Mouse (Mus musculus) embryonic facial prominence, embryonic 13.5 days (tissue): ENCODE data around the gene Gm1673. TPM values are rescaled to one million over a fixed set of nuclear protein-coding genes. Genes with fewer than 3 reads are reported as not detected.

Experiments used
- ATAC-seq: fragments of 200-750 bp; cut with Nextera tagmentation; 2 replicates; pipeline ENCODE4 v1.8.0; 2017; ENCODE audit warnings: low read depth; ENCODE audit not compliant: insufficient number of reproducible peaks, insufficient read depth, low FRiP score, low TSS enrichment
- H3K27ac ChIP-seq: fragments of 300-500 bp; sonication (generic); 2 replicates; pipeline ENCODE4 v1.5.1; 2015; ENCODE audit warnings: moderate library complexity, mild to moderate bottlenecking, inconsistent platforms
- H3K27me3 ChIP-seq: fragments of 300-500 bp; sonication (generic); 2 replicates; pipeline ENCODE4 v1.6.1; 2015; ENCODE audit warnings: mild to moderate bottlenecking, inconsistent platforms
- H3K36me3 ChIP-seq: fragments of 300-500 bp; sonication (generic); 2 replicates; pipeline ENCODE4 v1.6.1; 2015; ENCODE audit warnings: mild to moderate bottlenecking, inconsistent platforms
- H3K4me1 ChIP-seq: fragments of 300-500 bp; sonication (generic); 2 replicates; pipeline ENCODE4 v1.6.1; 2015; ENCODE audit warnings: inconsistent platforms
- H3K4me2 ChIP-seq: fragments of 300-500 bp; sonication (generic); 2 replicates; pipeline ENCODE4 v1.6.1; 2015; ENCODE audit warnings: moderate library complexity, mild to moderate bottlenecking, inconsistent platforms
- H3K4me3 ChIP-seq: fragments of 300-500 bp; sonication (generic); 2 replicates; pipeline ENCODE4 v1.5.1; 2015; ENCODE audit warnings: mild to moderate bottlenecking, inconsistent platforms
- H3K9ac ChIP-seq: fragments of 300-500 bp; sonication (generic); 2 replicates; pipeline ENCODE4 v1.6.1; 2015; ENCODE audit warnings: mild to moderate bottlenecking, inconsistent platforms
- H3K9me3 ChIP-seq: fragments of 300-500 bp; sonication (generic); 2 replicates; pipeline ENCODE4 v1.6.1; 2016; ENCODE audit warnings: inconsistent platforms
- WGBS: fragments of 180-500 bp; shearing (Covaris S2); methylation state at CpG from one replicate; pipeline ENCODE4 v1.1.7; 2015; ENCODE audit warnings: mixed read lengths; 5-methylcytosine and 5-hydroxymethylcytosine counted together
- polyA plus RNA-seq: library from polyadenylated mRNA; unstranded; fragments of >200 nt; fragmentation: Nextera tagmentation; extraction: Ambion mirVana; gene quantifications from 2 replicates; pipeline ENCODE4 v1.2.1, GENCODE M21; 2015

Gene Gm1673
- polyA plus RNA-seq, 1 experiment from 2014 or later, result 174 TPM

GRCm38 (mm10) chr5:34032520-34032919 is 49.3 kb downstream of the Gm1673 start:
- H3K4me3 ChIP-seq, result no peak overlapping the region
- no peak overlapping the region for H3K4me2 ChIP-seq
- no peaks in the 10 kb centered on the region for H3K9me3 ChIP-seq
- 71% methylated on average over 3 of the region's 3 CpGs for WGBS
- no peak overlapping the region for H3K9ac ChIP-seq
- H3K27ac ChIP-seq, result no peak overlapping the region
- no peak for ATAC-seq
- H3K36me3 ChIP-seq, result no peaks in the 10 kb centered on the region
- H3K4me1 ChIP-seq, result no peaks in the 10 kb centered on the region
- no peaks in the 10 kb centered on the region for H3K27me3 ChIP-seq

Other genes with a start within 250 kb of the Gm1673 start
- gene Letm1, start 200.6 kb upstream of the Gm1673 start, polyA plus RNA-seq, result 47.6 and 56.6 TPM in 2 replicates
- 45.8 and 47.6 TPM in 2 replicates for gene Nsd2, start 162.7 kb upstream of the Gm1673 start, polyA plus RNA-seq
- gene Nelfa, start 47.0 kb upstream of the Gm1673 start, polyA plus RNA-seq, result 61.9 and 67.7 TPM in 2 replicates
- gene Nat8l, start 12.6 kb downstream of the Gm1673 start, polyA plus RNA-seq, result 0.28 and 0.30 TPM in 2 replicates
- 0.60 and 1.2 TPM in 2 replicates for gene Poln, start 186.0 kb downstream of the Gm1673 start, polyA plus RNA-seq
- 40.8 and 41.9 TPM in 2 replicates for gene Haus3, start 186.1 kb downstream of the Gm1673 start, polyA plus RNA-seq
- gene Mxd4, start 204.3 kb downstream of the Gm1673 start, polyA plus RNA-seq, result 41.1 and 44.7 TPM in 2 replicates